Mouse (Mus musculus): ENCODE measurements around the gene Rufy3.

DNA sequence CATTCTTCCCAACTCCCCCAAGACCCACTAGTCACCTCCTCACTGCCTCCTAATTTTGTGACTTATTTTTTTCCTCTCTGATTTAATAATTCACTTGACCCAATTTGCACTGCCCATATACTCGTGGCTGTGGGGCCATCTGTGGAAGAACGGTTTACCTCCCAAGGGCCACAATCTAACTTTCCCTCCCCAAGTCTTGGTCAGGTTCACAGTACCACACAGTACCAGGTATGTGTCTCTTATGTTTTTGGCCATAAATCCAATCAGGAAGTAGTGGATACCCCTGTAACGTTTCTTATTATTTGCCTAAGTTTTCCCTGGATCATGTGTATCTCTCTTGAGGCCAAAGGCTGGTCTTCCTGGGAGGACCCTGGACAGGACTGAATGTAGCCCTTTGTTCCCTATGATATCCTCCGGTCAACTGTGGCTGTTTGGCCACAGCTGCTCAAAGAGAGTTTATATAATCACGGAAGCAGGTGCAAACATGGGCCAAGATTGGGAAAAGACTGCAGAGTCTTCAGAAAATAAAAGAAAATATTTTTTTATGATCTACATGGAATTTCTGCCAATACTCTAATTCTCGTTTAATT lies 126.8 kb downstream of the Rufy3 start:
- TF ChIP-seq CTCF (IDR thresholded peaks at IDR 0.05; ENCODE audit: low read depth), result no peak
- TF ChIP-seq EP300 (IDR thresholded peaks at IDR 0.05; ENCODE audit: low read depth), result no peak

All from liver, postnatal 0 days (tissue).